Mouse (Mus musculus): ENCODE measurements around the gene Ypel3.

Ypel3 gene

DNA sequence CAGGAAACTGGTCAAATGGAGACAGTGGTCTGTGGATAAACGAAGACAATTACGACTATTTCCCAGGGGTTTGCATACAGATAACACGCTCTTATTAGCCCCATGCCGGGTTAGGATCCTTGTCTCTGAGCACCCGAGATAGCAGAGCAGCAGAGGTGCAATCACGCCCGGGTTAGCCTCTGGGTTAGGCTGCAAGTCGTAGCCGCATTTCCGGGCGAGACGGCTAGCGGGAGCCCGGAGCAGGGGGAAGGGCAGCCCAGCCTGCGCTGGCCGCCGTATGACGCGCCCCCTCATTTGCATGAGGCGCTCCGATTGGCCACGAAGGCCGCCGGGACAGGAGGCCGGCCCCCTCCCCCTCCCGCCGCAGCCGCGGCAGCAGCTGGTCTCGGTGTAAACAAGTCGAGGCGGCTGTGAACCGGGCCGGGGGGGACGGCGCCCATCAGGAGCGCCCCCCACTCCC is at the start of gene Ypel3:
Ypel3 (plus strand) TSS at position 358 of the 460 bp plus-strand sequence.
- CTCF ChIA-PET, result no interaction called here

DNA sequence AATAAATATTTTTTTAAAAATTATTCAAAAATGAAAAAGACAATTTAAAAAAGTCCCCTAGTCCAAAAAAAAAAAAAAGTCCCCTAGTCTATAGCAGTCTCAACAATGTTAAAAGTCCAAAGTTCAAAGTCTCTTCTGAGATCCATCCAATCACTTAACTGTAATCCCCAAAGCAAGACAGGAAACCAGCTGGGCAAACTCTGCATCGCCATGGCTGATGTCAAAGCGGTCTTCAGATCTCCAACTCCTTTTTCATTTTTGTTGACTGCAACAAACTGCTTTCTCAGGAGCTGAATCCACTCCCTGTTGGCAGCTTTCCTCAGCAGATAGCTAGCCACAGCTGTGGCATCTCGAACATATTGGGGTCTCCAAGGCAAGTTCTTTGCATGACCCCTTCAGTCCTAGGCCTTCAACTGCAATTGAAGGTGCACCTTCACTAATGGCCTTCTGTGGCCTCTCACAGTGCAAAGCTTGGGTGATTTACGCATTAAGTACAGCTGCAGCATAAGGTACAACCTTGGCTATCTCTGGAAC is 46.4 kb upstream of the Ypel3 start:
- CTCF ChIA-PET, result interaction anchor here (0.6 to 0.8 kb wide), 2 partner anchors 9 to 921 kb away, joined by 3 to 4 read pairs; no protein-coding TSS in a partner anchor

DNA sequence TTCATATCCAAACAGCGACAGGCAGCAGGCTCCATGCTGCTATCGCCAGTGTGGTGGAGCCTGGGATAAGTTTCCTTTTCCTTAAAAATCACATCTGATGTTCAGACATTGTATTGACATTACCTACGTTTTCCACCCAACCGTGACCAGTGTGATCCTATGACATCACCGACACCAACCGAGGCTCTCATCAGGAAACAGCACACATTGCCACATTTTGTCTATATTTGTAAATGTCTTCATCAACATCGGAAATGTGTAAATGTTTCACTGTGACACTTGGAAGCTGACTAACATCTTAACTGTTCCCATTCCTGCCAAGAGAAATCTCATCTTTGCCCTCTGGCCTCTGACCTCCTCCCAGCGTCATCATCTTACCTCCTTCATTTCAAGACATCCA is 40.6 kb upstream of the Ypel3 start:
- CTCF ChIA-PET, result no interaction called here

DNA sequence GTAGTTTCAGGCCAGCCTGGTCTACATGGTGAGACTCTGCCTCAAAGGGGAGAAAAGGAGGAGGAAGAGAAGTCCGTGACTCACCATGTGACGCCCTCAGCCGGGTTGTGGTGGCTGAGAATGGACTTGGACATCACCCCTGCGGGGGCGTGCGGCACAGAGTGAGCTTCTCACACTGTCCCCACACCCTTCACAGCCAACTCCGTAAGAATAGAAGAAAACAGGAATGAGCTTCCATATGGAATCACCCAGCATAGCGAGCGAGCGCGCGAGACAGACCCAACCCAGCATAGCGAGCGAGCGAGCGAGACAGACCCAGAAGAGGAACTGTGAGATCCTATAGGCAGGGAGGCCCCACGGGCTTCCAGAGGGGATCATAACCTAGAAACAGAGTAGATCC is 37.2 kb upstream of the Ypel3 start:
- CTCF ChIA-PET, result no interaction called here

DNA sequence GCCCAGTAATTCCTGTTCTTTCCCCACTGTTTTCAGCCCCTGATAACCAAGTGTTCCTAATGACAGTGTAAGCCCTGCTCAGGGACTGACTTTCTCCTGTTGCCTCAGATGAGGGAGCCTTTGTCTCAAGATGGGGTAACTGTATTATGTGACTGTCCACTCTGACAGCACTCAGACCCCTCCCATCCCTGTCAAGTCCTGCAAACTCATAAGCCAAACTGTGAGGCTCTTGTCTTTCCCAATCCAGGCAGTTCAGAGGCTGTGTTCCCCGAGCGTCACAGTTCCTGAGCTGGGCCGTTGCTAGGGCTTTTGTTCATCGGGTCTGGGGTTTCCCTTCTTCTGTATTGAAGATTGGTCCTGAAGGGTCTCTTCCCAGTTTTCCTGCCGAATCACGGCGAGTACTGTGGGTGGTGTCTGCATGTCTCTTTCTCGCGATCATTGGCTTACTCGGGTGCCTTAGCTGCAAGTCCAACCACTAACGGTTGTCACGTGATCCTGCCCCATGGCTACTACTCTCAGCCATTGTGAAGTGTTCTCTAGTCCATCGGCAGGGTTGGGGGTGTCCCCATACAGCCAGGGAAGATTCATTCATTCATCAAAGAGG is 36.5 kb upstream of the Ypel3 start:
- CTCF ChIA-PET, result no interaction called here

DNA sequence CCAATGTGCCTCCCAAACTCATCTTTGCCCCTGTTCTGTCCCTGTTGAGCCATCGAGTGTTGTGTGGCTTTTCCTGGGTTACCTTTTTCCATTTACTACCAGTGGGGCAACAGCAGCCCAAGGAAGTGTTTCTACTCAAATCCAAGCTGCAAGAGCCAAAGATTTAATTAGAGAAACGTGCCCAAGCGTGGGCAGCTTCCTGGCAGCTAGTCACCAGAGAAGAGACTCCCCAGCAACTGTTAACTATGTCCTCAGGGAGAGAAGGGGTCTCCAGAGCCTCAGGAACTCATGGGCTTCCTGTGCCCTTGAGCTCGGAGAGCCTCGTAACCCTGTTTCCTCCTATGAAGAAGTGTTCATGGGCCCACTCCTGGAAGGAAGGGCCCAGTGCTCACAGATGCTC is 35.8 kb upstream of the Ypel3 start:
- CTCF ChIA-PET, result no interaction called here

DNA sequence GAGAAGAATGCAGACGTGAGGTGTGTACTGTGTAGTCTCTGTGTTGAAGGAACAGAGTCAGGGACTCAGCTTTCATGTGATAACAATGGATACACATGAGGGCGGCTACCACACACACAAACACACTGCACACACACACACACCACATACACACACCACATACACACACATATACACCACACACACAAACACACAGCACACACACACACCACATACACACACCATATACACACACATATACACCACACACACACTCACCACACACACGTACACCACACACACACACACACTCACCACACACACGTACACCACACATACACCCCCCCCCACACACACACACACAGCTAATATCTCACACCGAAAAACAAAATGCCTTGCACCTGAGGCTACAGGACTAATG is 35.3 kb upstream of the Ypel3 start:
- CTCF ChIA-PET, result interaction anchor here (0.6 kb wide), 1 partner anchor 357 kb away, joined by 3 read pairs; no protein-coding TSS in a partner anchor

DNA sequence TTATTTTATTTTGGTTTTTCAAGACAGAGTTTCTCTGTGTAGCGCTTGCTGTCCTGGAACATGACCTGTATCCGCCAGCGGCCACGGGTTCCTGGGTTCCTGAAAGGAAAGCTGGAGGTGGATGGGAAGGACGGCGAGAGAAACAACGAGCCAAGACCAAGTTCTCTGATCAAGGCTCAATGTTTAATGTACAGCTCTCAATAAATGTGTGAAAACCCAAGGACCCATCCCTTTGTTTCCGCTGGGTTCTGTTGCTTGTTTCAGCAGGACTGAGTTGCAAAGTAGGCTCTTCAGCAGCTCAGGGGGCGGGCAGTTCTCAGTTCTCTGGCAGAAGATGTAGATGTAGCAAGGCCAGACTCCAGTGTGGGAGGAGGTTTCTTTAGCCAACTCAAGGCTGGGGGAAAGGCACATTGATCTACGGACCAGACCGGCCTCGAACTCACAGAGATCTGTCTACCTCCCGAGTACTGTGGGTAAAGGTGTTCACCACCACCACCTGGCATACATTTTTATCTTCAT is 34.7 kb upstream of the Ypel3 start:
- CTCF ChIA-PET, result interaction anchor here (0.6 kb wide), 1 partner anchor 358 kb away, joined by 3 read pairs; no protein-coding TSS in a partner anchor

DNA sequence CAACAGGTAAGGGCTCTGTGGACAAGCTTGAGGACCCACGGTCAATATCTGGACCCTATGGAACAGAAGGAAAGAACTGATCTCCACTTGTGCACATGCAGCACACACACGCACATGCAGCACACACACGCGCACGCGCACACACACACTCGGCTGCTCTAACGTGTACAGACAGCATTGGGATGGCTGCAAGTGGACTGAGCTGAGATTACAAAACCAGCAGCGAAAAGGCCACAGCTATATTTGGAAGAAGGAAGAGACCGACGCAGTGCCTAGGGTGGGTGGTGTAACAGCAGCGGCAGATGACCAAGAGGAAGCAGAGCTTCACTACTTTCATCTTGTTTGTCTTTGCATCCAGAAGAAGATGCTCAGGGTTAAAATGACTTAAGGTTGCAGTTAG is 30.7 kb upstream of the Ypel3 start:
- CTCF ChIA-PET, result interaction anchor here (0.8 kb wide), 1 partner anchor 37 kb away, joined by 3 read pairs; no protein-coding TSS in a partner anchor

DNA sequence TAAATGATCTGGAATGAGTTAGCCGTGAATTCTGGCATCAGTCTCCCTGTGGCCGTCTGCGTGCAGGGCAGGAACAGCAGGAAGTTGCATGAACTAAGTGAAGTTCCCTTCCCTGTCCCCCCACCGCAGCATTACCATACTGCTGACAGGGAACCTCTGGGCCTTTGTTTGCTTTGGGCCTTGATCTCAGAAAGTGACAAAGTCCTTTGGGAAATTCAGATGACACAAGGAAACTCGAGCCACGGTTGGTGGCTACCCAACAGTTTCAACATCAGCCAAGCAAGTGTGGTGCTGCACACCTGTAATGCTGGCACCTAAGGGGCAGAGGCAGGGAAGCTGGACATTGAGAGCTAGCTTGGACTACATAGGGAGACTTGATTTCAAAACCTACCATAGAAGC is 30.0 kb upstream of the Ypel3 start:
- CTCF ChIA-PET, result no interaction called here

DNA sequence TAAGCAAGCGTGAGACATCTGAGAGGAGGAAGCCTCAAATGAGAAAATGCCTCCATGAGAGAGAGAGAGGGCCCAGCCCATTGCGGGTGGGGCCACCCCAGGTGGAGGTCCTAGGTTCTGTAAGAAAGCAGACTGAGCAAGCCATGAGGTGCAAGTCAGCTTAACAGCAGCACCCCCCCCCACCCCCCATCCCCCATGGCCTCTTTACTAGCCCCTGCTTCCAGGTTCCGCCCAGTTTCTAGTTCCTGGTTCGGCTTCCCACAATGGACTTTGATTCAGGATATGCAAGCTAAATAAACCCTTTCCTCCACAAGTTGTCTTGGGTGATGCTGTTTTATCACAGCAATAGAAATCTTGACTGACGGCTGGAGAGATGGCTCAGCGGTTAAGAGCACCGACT is 27.9 kb upstream of the Ypel3 start:
- CTCF ChIA-PET, result interaction anchor here (0.8 kb wide), 1 partner anchor 23 kb away, joined by 10 read pairs; no protein-coding TSS in a partner anchor

DNA sequence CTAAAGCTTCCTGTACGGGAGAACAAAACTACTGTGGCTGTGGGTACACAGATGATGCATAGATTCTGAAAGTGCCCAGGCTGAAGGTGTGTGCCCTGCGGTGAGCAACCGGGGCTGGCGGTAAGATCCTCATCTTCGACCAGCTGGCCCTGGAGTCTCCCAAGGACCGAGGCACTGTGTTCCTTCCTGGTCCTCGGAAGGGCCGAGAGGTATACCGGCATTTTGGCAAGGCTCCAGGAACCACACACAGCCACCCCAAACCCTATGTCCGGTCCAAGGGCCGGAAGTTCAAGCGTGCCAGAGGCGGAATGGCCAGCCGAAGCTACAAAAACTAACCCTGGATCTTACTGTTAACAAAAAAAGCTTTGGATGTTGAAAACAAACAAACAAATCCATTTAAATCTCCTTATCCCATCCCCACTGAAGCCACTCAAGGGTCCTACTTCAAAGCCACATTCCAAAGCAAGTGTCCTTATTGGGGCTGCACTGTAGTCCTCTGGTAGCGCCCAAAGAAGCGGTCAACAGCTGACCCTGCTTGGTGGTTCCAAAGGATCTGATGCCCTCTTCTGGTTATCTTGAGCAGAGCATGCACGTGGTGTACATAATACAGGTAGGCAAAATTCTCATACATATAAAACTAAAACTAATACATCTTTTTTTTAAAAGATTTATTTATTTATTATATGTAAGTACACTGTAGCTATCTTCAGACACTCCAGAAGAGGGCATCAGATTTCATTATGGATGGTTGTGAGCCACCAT is 27.0 kb upstream of the Ypel3 start:
- CTCF ChIA-PET, result interaction anchor here (0.5 to 0.7 kb wide), 3 partner anchors 14 to 1146 kb away, joined by 3 to 4 read pairs (median 4); no protein-coding TSS in a partner anchor

DNA sequence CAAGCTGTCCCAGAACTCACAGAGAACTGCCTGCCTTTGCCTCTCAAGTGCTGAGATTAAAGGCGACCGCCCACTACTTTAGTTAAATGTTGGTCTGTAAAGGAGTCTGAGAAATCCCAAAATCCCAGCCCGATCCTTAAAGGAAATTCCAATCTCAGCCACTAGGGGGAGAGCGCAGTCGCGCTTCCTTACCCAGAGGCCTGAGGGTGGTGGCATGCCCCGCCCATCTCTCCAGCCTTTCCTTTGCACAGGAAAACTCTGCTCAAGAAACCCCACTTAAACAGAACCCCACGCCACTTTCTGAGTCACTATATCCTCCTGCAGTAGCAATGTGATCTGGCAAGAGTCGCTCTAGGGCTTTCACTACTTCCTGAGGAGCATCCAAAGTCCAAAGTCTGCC is 21.9 kb upstream of the Ypel3 start:
- CTCF ChIA-PET, result no interaction called here

DNA sequence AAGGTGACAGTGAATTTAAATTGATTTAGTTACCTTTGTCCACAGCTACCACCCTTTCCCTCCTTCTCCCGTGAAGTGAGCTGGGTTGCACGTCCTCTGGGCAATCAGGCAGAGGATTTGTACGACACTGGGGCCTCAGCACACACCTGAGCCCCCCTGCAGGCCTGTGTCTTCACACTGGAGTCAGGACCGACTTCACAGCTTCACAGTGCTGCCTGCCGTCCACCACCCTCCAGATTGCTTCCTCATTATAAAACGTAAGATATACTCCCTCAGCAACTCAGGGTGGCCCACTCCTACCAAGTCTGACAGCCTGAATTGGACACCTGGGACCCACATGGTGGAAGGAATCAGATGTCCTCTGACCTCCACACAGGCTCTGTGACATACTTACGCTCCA is 18.2 kb upstream of the Ypel3 start:
- CTCF ChIA-PET, result no interaction called here

DNA sequence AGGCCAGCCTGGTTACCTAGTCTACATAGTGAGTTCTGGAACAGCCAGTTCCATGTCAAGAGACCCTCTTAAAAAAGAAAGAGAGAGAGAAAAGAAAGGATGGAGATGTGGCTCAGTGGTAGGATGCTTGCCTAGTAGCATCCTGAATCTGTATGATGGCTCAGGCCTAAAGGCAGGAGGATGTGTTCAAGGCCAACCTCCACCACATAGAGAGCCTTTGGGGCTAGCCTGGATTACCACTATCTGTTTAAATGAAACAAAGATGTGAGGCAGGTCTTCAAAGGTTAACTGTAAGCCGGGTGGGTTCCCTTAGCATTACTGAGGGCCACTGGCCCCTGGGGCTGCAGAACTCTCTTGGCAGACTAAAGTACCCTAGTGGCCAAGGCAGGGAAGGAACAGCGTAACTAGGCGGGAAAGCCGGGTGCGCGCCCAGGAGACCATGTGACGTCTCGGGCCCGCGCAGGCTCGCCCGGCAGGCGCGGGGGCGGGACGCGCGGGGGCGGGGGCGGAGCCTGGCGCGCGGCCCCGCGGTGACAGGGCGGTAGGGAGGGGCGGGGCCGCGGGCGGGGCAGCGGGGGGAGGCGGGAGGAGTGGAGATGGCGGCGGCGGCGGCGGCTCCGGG is 17.6 kb upstream of the Ypel3 start, which contains the start of gene Mapk3:
Mapk3 (plus strand) TSS at position 552 of the 622 bp plus-strand sequence.
- CTCF ChIA-PET, result no interaction called here

DNA sequence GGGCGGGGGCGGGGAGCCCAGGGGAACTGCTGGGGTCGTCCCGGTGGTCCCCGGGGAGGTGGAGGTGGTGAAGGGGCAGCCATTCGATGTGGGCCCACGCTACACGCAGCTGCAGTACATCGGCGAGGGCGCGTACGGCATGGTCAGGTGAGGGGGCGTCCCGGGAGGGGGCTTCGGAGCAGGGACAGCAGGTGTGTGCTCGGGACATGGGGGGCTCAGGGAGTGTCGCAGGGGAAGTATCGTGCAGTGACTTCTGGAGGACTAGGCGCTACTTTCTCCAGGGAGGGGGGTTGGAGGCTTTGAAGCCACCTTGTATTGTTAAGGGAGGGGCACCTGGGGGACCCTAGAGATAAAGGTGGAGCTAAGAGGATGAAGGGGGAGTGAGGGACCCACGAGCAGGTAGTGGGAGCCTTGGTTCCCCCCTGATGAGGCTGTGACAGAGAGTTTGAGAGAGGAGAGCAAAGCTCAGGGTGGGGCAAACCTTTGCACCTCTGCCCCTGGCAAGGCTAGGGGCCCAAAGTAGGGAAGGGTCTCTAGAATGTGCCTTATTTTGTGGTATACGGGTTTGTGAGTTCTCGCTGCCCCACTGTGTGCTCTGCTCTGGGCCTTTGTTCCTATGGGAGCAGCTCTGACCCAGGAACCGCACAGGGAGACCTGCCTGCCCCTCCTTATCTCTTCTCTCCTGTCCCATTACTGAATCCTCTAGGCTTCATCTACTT is 16.9 kb upstream of the Ypel3 start:
- CTCF ChIA-PET, result no interaction called here

DNA sequence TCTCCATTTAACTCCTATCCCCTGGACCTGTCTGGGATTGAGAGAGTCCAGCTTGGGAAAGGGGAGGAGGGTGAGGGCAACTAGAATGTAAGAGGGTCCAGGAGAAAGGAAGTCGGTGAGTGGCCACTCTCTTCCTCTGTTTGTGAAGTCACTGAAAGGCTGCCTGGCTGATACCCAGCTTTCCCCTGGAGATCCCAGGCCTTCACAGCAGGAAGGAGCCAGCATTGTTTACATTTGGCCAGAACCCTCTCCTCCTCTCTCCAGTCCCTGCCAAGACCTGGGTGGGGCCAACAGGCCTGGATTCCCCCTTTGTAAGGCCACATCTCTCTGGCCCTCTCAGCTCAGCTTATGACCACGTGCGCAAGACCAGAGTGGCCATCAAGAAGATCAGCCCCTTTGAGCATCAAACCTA is 16.4 kb upstream of the Ypel3 start:
- CTCF ChIA-PET, result no interaction called here

DNA sequence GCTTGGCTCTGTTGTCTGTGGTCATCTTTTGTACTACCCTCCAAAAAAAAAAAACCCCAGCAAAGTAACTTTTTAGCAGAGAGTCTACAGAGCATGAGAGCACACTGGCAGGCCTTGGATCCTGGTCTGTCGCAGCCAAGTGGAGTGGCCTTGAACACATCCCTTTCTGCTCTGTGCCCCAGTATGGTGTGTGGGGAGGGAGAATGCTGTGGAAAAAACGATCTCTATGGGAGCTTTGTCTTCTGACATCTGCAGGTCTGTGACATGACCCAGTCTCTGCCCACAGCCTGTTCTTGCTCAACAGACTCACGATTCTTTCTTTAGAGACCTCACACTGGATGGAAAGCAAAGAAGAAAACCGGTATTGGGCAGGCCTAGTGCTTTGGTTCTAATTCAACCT is 15.8 kb upstream of the Ypel3 start:
- CTCF ChIA-PET, result no interaction called here

DNA sequence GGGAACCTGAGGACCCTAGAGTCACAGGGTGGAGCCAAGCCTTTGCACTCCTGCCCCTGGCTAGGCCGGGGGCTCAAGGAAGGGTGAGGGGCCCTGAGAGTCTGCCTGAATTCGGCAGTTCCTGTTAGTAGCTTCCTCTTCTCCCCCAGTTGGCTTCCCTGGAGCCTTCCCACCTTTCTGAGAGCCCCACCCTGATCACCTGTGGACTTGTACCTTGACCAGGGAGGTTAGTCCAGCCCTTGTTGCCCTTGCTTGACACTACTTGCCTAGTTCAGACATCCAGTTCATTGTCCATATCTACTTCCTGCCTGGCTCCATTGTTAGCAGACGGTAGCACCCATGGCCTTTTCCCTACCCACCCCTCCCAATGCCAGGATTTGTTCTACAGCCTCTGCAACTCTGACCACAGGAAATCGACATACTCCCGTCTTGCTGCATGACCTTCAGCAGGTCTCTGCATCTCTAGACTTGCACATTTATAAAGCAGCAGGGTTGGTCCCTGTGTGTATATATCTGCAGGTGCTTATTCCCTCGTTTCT is 15.2 kb upstream of the Ypel3 start:
- CTCF ChIA-PET, result no interaction called here

DNA sequence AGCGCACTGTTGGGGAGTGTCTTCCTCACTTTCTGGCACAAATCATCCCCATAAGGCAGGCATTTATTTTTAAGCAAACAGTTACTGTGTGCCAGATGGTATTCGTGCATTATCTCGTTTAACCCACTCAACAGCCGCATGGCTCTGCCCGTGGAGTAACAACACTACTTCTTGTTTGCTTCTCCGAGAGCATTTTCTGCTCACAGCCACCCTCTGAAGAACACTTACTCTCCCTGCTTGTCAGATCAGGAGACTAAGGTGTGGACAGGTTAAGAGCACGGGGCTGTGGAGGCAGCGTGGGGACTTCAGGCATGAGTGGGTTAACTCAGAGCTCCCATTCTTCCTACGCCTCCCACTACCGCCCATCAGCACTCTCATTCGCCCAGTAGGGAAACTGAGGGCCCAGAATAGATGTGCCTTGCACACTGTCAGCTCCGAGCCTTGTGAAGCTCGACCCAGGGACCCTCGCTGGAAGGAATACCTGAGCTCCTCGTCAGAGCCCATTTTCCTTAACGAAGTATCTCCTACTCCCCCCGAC is 14.2 kb upstream of the Ypel3 start:
- CTCF ChIA-PET, result interaction anchor here (0.7 to 1.6 kb wide), 2 partner anchors 13 to 93 kb away, joined by 3 to 5 read pairs; no protein-coding TSS in a partner anchor

DNA sequence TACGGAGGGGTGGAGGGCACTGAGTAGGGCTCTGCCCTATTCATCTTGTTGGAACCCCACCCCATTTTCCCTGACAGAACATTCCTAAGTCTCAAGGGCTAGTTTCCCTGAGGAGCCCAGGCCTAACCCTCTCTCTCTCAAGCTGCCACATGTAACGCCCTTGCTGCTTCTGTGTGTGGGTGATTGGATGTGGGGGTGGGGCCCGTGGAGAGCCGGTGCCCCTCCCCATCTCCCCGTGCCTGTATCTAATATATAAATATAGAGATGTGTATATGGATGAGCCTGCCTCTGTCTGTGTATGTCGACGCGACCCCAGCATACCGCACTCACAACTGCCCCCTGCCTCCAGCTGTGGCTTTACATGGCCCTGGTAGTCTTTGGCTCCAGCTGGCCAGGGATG is 11.2 kb upstream of the Ypel3 start:
- CTCF ChIA-PET, result no interaction called here

Data from spleen, embryonic (tissue).